Mouse (Mus musculus) kidney, embryonic 15.5 days (tissue): ENCODE results near the gene Fzd10. TPM values are rescaled to one million over a fixed set of nuclear protein-coding genes. Genes with fewer than 3 reads are reported as not detected.

Source experiments
- ATAC-seq: fragments of 200-750 bp; cut with Nextera tagmentation; replicated peaks from 2 replicates; pipeline ENCODE4 v1.8.0; 2017; ENCODE audit warnings: moderate TSS enrichment; ENCODE audit not compliant: low FRiP score
- H3K27ac ChIP-seq: fragments of 300-500 bp; sonication (generic); 2 replicates; pipeline ENCODE4 v1.5.1; 2015; ENCODE audit warnings: mild to moderate bottlenecking, inconsistent platforms
- H3K27me3 ChIP-seq: fragments of 300-500 bp; sonication (generic); 2 replicates; pipeline ENCODE4 v1.6.1; 2015; ENCODE audit warnings: inconsistent platforms
- H3K36me3 ChIP-seq: fragments of 300-500 bp; sonication (generic); 2 replicates; pipeline ENCODE4 v1.6.1; 2015; ENCODE audit warnings: inconsistent platforms
- H3K4me1 ChIP-seq: fragments of 300-500 bp; sonication (generic); 2 replicates; pipeline ENCODE4 v1.6.1; 2015; ENCODE audit warnings: inconsistent platforms
- H3K4me2 ChIP-seq: fragments of 300-500 bp; sonication (generic); 2 replicates; pipeline ENCODE4 v1.6.1; 2015; ENCODE audit warnings: moderate library complexity, mild to moderate bottlenecking, inconsistent platforms
- H3K4me3 ChIP-seq: fragments of 300-500 bp; sonication (generic); replicated peaks from 2 replicates; pipeline ENCODE4 v1.5.1; 2015; ENCODE audit warnings: mild to moderate bottlenecking, inconsistent platforms
- H3K9ac ChIP-seq: fragments of 300-500 bp; sonication (generic); 2 replicates; pipeline ENCODE4 v1.6.1; 2015; ENCODE audit warnings: mild to moderate bottlenecking, inconsistent platforms
- H3K9me3 ChIP-seq: fragments of 300-500 bp; sonication (generic); replicated peaks from 2 replicates; pipeline ENCODE4 v1.6.1; 2016; ENCODE audit warnings: inconsistent platforms
- whole genome bisulfite sequencing: fragments of 180-500 bp; shearing (Covaris S2); methylation state at CpG from one replicate; pipeline ENCODE4 v1.1.7; 2015; ENCODE audit warnings: mixed read lengths; 5-methylcytosine and 5-hydroxymethylcytosine counted together
- polyA plus RNA-seq: library from polyadenylated mRNA; unstranded; fragments of >200 nt; fragmentation: Nextera tagmentation; extraction: Ambion mirVana; gene quantifications from 2 replicates; pipeline ENCODE4 v1.2.1, GENCODE M21; 2015

The Fzd10 gene
- polyA plus RNA-seq, 1 experiment from 2014 or later: 2.4 TPM

DNA sequence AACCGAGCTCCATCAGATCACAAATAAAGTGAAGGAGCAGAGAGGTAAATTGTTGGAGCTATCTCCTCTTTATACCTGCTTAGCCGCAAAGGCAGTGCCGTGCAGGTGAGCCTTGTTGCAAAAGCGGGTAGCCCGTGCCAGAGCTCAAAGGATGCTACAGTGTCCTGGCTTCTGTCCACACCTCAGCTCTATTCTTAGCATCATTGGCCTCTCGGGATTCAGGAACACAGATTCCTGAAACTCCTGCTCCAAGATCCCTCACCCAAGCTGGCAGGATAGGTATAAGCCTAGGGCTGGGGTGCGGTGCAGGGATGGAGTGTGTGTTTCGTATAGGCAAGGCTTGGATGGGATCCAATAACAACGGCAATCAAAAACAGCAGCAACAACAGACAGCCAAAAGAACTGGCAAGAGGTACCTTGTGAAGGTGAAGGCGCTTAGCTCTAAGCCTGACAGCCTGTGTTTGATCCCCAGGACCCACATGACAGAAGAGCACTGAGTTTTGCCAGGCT, 46.6 kb downstream of the Fzd10 start:
- no peak overlapping the region for H3K4me2 ChIP-seq
- no peak for ATAC-seq
- 0 out of 2 replicates have a peak, but pooled peaks cover 9% of the 10 kb centered on the region for H3K4me1 ChIP-seq
- H3K4me3 ChIP-seq: no peak overlapping the region
- WGBS: 85% methylated on average over 10 of the region's 10 CpGs
- H3K27me3 ChIP-seq: no peaks in the 10 kb centered on the region
- no peaks in the 10 kb centered on the region for H3K36me3 ChIP-seq
- no peak overlapping the region for H3K27ac ChIP-seq
- H3K9ac ChIP-seq: no peak overlapping the region
- no peaks in the 10 kb centered on the region for H3K9me3 ChIP-seq

DNA sequence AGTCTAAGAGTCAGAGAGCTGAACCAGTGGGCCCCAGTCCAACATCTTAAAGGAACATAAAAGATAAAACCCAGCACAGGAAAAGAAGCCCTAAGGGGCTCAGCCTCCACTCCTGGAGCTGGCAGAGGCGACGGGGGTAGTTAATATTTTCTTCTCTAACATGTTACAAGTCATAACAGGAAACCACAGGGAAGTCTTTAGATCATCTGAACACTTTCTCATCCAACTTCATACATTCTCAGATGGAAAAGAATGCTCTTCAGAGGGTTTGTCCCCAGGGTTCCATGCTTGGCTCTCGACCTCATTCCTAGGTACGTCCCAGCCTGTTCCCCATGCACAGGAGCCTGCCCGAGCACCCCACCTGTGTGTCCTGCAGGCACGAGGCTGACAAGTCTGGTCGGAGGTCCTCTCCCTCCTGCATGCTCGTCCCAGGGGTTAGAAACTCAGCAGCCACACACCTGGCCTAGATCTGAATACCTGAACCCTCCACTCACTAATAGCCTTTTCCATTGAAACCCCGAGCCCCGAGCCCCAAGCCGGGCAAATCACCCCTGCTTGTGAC, 48.8 kb downstream of the Fzd10 start:
- Histone ChIP-seq H3K4me3 (no peak overlapping the region), H3K27me3 (no peaks in the 10 kb centered on the region), H3K4me2 (no peak overlapping the region), H3K4me1 (0 out of 2 replicates have a peak, but pooled peaks cover 9% of the 10 kb centered on the region), H3K27ac (no peak overlapping the region), H3K9me3 (no peaks in the 10 kb centered on the region), H3K9ac (no peak overlapping the region), H3K36me3 (no peaks in the 10 kb centered on the region)
- no peak for ATAC-seq
- WGBS: 78% methylated on average over 11 of the region's 11 CpGs

Other genes starting within 250 kb of the Fzd10 start
- gene Tmem132d, start 167.8 kb upstream of the Fzd10 start, polyA plus RNA-seq: 0.30 and 0.58 TPM in 2 replicates
- not detected in 2 replicates for gene Piwil1, start 101.7 kb downstream of the Fzd10 start, polyA plus RNA-seq